Mouse (Mus musculus): Measurements from ENCODE around the gene Fosb. TPM values are rescaled to one million over a fixed set of nuclear protein-coding genes. Genes with fewer than 3 reads are reported as not detected.
"Not testable (repeated sequence)": the region's sequence is repeated elsewhere in the genome, so short reads cannot be mapped to it uniquely, and the experiment has no call there.

Gene Fosb
- polyA plus RNA-seq, 1 experiment from 2014 or later, result 0.14 TPM

DNA sequence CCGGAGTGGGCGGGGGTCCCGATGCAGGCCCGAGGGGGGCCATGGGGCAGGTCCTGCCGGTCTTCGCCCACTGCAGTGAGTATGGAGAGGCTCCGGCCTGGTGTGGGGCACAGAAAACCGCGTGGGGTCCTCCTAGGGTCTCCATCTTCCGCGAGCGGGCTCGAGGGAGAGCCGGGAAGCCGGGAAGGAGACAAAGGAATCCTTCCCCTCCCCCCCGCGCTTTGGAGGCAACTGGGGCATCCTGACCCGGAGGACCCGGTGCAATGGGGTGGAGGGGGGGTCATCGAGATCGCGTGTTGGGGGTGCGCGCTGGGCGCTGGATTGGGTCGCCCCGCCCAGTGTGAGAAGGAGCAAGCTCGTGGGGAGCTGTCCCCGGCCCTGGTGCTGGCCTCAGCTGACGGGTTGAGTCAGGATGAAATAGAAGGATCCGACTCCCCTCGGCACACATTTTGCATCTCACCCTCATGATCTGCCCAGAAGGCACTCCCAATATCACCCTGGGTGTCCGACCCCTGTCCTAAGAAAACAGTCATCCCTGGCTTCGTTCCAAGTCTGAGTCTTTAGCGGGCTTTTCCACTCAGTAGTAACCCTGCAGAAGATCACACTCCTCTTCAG, 27.0 kb downstream of the Fosb start:
- Histone ChIP-seq H3K4me1 (replicated peaks) (peaks cover 12% of the 10 kb centered on the region), H3K4me3 (replicated peaks) (peak overlapping the region; percentile 56), H3K9ac (peak overlapping the region; percentile 43), H3K4me2 (replicated peaks) (peak overlapping the region; percentile 100), H3K36me3 (no peaks in the 10 kb centered on the region), H3K27me3 (replicated peaks) (peaks cover 41% of the 10 kb centered on the region), H3K9me3 (no peaks in the 10 kb centered on the region), H3K27ac (no peak overlapping the region)
- 1% methylated on average over 35 of the region's 35 CpGs for WGBS
- peak; percentile 77 for ATAC-seq

DNA sequence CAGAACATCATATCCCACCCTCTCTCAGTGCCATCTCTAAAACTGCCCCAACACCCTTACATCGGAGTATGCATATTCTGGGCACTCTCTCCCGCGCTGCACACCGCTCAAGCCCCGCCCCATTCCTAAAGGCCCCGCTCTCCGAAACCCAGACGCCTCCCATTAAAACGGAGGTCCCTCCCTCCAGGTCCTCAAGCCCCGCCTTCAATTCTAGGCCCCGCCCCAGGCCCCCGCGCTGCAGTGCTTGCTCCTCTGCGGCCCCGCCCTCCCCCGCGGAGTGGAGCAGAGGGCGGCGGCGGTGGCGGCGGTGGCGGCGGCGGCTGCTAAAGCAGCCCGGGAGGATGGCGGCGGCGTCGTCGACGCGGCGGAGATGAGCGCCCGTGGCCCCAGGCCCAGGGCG, 27.5 kb downstream of the Fosb start, which contains the start of gene Rtn2:
TSS of gene Rtn2 (plus strand) at position 240 of the 400 bp plus-strand sequence.
- H3K9ac ChIP-seq, result peak within 1 kb of the TSS; percentile 43
- H3K4me3 ChIP-seq (replicated peaks), result peak within 1 kb of the TSS; percentile 56
- no peaks in the 10 kb centered on the region for H3K36me3 ChIP-seq
- peaks cover 12% of the 10 kb centered on the region for H3K4me1 ChIP-seq (replicated peaks)
- H3K9me3 ChIP-seq, result no peaks in the 10 kb centered on the region
- peak within 1 kb of the TSS; percentile 100 for H3K4me2 ChIP-seq (replicated peaks)
- no peak within 1 kb of the TSS for H3K27ac ChIP-seq
- peaks cover 46% of the 10 kb centered on the region for H3K27me3 ChIP-seq (replicated peaks)
- under 1% methylated on average over 37 of the region's 37 CpGs for WGBS
- peak; percentile 89 for ATAC-seq

DNA sequence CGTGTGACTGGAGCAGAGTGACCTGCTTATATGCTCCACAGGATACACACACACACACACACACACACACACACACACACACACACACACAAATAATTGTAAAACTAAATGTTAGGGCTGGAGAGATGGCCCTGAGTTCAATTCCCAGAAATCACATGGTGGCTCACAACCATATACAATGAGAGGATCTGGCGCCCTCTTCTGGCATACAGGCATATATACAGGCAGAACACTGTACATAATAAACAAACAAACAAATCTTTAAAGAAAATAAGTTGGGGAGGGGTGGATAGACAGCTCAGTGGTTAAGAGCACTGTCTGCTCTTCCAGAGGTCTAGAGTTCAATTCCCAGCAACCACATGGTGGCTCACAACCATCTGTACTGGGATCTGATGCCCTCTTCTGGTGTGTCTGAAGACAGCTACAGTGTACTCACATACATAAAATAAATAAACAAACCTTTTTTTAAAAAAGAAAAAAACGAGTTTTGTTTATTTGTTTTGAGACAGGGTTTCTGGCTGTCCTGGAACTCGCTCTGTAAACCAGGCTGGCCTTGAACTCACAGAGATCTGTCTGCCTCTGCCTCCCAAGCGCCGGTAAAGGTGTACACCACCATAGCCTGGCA, 28.1 kb downstream of the Fosb start:
- H3K4me2 ChIP-seq (replicated peaks), result peak overlapping the region; percentile 100
- peaks cover 46% of the 10 kb centered on the region for H3K27me3 ChIP-seq (replicated peaks)
- not testable (repeated sequence) for H3K27ac ChIP-seq; H3K9ac ChIP-seq; H3K9me3 ChIP-seq; H3K4me3 ChIP-seq (replicated peaks); H3K36me3 ChIP-seq
- peak; percentile 5; the same call in 1 of the 2 replicates for ATAC-seq
- 32% methylated on average over 6 of the region's 6 CpGs for WGBS
- peaks cover 12% of the 10 kb centered on the region for H3K4me1 ChIP-seq (replicated peaks)

DNA sequence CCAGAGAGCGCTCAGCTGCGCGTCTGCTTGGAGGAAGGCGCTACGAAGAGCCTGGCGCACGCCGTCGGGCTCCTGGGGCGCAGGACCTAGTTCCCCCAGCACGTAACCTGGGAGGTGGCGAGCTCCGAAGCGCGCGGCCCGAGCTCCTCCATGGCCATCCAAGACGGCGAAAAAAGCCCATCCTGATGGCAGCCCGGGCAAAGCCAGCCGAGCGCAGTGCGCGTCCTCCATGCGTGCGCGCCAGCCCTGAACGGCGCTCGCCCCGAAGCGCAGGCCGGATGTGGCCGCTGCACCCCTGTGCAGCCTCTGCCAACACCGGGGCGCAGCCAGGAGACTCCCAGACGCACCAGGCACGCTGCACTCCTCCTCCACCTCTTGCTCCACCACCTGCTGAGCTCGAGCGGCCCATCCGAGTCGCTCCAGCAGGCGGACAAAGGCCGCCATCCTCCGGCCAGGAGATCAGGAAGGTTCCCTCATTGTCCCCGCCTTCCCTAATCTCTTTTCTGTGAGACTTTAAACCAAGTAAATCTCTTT, 30.2 kb downstream of the Fosb start, which contains the start of gene Ppm1n:
TSS of gene Ppm1n (minus strand) at position 484 of the 534 bp plus-strand sequence.
- no peak within 1 kb of the TSS for H3K27ac ChIP-seq
- H3K4me3 ChIP-seq (replicated peaks), result peak within 1 kb of the TSS; percentile 28
- under 1% methylated on average over 46 of the region's 46 CpGs for WGBS
- peaks cover 12% of the 10 kb centered on the region for H3K4me1 ChIP-seq (replicated peaks)
- peaks cover 46% of the 10 kb centered on the region for H3K27me3 ChIP-seq (replicated peaks)
- H3K9me3 ChIP-seq, result no peaks in the 10 kb centered on the region
- no peaks in the 10 kb centered on the region for H3K36me3 ChIP-seq
- peak within 1 kb of the TSS; percentile 61 for H3K4me2 ChIP-seq (replicated peaks)
- no peak for ATAC-seq
- no peak within 1 kb of the TSS for H3K9ac ChIP-seq

DNA sequence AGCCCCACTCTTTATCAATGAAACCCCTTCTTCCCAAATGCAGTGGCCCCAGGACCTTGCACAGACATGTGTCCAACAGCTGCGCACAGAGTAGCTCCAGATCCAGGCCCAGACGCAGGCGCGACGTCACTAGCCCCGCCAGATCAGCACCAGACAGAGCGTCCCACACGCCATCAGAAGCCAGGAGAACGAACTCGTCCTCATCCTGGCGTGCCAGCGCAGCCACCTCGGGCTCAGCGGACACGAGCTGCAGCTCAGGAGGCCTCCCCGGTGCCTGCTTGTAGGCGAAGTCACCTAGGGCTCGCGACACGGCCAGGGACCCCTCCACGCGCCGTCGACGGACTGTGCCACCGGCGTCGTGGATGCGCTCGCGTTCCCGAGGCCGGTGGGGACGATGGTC, 30.8 kb downstream of the Fosb start:
- ATAC-seq, result no peak
- WGBS, result 2% methylated on average over 34 of the region's 34 CpGs
- H3K36me3 ChIP-seq, result no peaks in the 10 kb centered on the region
- H3K9ac ChIP-seq, result no peak overlapping the region
- H3K4me1 ChIP-seq (replicated peaks), result peaks cover 12% of the 10 kb centered on the region
- peaks cover 46% of the 10 kb centered on the region for H3K27me3 ChIP-seq (replicated peaks)
- H3K9me3 ChIP-seq, result no peaks in the 10 kb centered on the region
- H3K27ac ChIP-seq, result no peak overlapping the region
- peak overlapping the region; percentile 61 for H3K4me2 ChIP-seq (replicated peaks)
- H3K4me3 ChIP-seq (replicated peaks), result peak overlapping the region; percentile 28

DNA sequence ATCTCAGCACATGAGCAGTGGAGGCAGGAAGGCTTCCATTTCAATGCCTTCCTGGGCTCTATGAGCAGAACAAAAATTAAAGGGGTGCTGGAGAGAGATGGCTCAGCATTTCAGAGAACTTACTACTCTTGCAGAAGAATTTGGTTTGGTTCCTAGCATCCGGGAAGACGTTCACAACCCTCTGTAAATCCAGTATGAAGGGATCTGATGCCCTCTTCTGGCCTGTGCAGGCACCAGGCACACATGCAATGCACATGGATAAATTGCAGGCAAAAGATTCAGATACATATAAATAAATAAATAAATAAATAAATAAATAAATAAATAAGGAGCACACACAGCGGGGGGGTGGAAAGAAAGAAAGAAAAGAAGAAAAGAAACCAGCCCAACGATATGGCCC, 33.6 kb downstream of the Fosb start:
- H3K27me3 ChIP-seq (replicated peaks), result peaks cover 36% of the 10 kb centered on the region
- H3K4me2 ChIP-seq (replicated peaks), result no peak overlapping the region
- ATAC-seq, result no peak
- H3K9ac ChIP-seq, result no peak overlapping the region
- H3K36me3 ChIP-seq, result no peaks in the 10 kb centered on the region
- no peak overlapping the region for H3K4me3 ChIP-seq (replicated peaks)
- H3K9me3 ChIP-seq, result no peaks in the 10 kb centered on the region
- WGBS, result 53% methylated on average over 4 of the region's 4 CpGs
- no peak overlapping the region for H3K27ac ChIP-seq
- peaks cover 6% of the 10 kb centered on the region; the same call in 1 of the 2 replicates for H3K4me1 ChIP-seq (replicated peaks)

DNA sequence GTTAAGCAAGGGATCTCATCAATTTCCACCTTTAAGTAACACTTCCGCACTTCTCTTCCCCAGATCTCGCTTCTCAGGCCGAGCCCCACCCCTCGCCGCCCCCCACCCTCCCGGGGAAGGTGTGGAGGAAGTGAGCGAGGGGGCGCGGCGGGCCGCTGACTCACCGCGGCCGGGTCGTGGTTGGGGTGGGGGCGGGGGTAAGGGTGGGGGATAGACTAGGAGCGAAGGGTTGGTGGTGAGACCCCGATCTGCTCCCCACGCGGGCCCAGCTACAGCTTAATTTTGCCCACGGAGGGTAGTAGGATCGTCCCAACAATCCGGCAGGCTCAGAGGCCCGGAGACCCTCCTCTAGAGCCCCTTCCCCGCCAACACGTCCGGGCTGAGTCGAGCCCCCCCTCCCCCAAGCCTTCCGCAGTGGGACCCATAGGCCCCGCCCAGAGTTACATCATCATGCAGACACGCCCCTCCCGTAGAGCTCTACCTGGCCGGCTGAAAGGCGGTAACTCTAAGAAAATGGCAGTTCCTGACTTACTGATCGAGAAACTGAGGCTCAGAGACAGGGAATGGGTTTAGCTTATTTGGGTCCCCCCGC, 37.6 kb downstream of the Fosb start:
- Histone ChIP-seq H3K4me2 (replicated peaks) (peak overlapping the region; percentile 93), H3K4me1 (replicated peaks) (peaks cover 21% of the 10 kb centered on the region), H3K27me3 (replicated peaks) (no peaks in the 10 kb centered on the region), H3K9ac (peak overlapping the region; percentile 96), H3K27ac (peak overlapping the region; percentile 98), H3K9me3 (no peaks in the 10 kb centered on the region), H3K36me3 (no peaks in the 10 kb centered on the region), H3K4me3 (replicated peaks) (peak overlapping the region; percentile 99)
- ATAC-seq, result peak; percentile 81
- under 1% methylated on average over 36 of the region's 36 CpGs for WGBS

DNA sequence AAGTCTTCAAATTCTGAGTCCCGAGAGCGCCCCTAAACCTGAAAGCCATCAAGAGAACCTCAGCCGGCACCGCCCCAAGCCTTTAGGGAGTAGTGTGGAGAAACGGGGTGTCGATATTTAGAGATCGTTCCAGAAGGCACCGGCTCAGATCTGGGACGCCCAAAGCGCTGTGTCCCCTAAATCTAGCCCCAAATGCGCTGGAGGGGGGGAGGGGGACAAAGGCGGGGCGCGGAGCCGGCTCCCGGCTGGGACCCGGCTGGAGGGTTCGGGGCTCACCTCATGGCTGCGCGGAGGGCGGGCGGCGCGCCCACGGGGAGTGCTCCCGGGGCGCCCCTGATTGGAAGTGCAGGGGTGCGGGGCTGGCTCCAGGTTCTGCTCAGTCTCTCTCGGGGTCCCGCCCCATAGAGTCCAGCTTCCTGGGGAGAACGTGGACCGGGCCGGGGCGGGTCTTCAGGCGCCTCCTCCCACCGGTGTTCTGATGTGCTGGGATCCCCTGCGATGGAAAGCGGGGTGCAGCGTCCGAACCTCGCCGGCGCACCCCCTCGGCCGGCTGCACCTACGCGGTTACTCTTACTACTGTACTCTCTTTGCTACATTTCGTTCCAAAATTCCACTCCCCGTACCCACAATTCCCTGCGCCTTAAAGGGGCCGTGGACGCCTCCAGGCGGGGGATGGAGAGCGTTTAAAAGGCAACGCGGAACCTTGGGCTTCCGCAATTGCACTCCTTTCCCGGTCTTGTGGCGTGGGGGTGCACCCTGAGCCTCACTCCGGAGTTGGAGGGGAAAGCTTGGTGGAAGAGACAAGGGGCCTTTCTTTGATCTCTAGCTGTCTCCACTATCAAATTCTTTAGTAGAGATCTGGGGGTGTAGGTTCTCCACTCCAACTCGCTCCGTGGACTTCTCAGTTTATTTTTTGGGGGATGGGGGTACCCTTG, 38.3 kb downstream of the Fosb start, which contains the start of gene Vasp:
TSS of gene Vasp (minus strand) at position 580 of the 935 bp plus-strand sequence.
- H3K4me1 ChIP-seq (replicated peaks), result peaks cover 27% of the 10 kb centered on the region
- peak within 1 kb of the TSS; percentile 98 for H3K27ac ChIP-seq
- ATAC-seq, result peak; percentile 72
- H3K4me2 ChIP-seq (replicated peaks), result peak within 1 kb of the TSS; percentile 93
- no peaks in the 10 kb centered on the region for H3K36me3 ChIP-seq
- H3K27me3 ChIP-seq (replicated peaks), result no peaks in the 10 kb centered on the region
- H3K4me3 ChIP-seq (replicated peaks), result peak within 1 kb of the TSS; percentile 99
- H3K9me3 ChIP-seq, result no peaks in the 10 kb centered on the region
- H3K9ac ChIP-seq, result peak within 1 kb of the TSS; percentile 96
- under 1% methylated on average over 62 of the region's 62 CpGs for WGBS

DNA sequence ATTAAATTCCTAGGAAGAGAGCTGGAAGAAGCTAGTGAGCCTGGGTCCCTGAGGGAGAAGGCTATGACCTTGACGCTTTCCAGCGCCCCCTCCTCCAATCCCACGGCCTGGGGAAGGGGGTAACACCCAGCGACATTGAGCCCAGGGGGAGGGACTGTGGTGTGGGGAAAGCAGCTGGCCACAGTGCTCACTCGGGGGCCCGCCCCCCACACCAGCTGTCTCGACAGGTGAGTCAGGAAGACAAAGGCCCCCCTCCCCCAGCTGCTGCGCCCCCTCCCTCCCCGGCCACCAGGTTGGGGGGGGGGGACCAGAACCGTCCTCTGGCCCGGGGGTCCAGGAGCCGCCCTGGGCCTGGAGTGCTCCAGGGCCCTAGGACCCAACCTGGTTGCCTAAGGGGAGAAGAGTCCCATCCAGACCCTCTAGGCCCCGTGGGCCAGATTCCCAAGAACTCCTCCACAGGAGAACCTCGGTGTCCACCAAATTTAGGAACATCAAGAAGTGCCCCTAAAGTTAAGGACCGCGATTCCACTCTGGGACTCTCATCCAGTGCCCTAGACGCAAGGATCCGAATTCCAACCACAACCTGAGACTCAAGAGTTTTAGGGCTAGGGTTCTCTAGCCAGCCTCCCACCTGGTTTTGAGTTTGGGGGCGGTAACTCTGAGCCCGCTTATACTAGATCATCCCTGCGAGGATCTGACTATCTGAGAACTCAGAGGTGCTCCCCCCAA, 39.2 kb downstream of the Fosb start:
- no peak for ATAC-seq
- H3K4me2 ChIP-seq (replicated peaks), result peak overlapping the region; percentile 93
- no peaks in the 10 kb centered on the region for H3K9me3 ChIP-seq
- WGBS, result under 1% methylated on average over 21 of the region's 21 CpGs
- H3K27ac ChIP-seq, result peak overlapping the region; percentile 98
- no peaks in the 10 kb centered on the region for H3K27me3 ChIP-seq (replicated peaks)
- peak overlapping the region; percentile 96 for H3K9ac ChIP-seq
- no peaks in the 10 kb centered on the region for H3K36me3 ChIP-seq
- H3K4me3 ChIP-seq (replicated peaks), result peak overlapping the region; percentile 99
- peaks cover 35% of the 10 kb centered on the region for H3K4me1 ChIP-seq (replicated peaks)

DNA sequence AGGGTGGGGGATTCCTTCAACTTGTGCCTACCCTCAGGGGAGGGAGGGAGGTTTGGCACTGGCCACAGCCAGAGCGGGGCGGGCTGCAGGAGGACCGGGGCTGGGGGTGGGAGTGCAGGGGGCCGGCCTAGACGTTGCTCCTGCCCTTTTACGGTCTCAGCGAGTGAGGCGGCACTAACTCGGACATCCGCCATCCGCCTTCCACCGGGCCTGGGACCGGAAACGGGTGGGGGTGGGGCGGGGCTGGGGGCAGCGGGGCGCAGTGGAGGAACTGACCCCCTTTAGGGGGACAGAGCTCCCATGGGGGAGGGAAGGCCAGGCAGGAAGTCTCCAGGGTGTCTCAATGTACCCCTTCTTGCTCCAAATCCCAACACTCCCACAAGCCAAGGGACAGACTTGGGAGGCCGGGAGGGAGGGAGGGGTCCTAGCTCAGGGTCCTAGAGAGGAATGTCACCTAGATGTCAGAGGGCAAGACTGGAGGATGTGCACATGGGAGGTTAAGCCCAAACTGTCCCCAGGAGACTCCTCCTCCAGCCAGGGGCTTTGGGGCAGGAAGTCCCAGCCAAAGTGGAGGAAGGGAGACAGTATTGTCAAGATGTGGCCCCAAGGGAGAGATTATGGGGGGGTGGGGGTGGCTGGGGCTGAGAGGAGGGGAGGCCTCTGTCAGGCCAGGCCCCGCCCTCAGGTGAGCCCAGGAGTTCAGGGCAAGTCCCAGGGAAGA, 40.0 kb downstream of the Fosb start:
- peak; percentile 48 for ATAC-seq
- Histone ChIP-seq H3K36me3 (0 out of 2 replicates have a peak, but pooled peaks cover under 1% of the 10 kb centered on the region), H3K9me3 (no peaks in the 10 kb centered on the region), H3K4me3 (replicated peaks) (peak overlapping the region; percentile 99), H3K4me1 (replicated peaks) (peaks cover 42% of the 10 kb centered on the region), H3K9ac (peak overlapping the region; percentile 96), H3K27ac (peak overlapping the region; percentile 98), H3K4me2 (replicated peaks) (peak overlapping the region; percentile 93), H3K27me3 (replicated peaks) (no peaks in the 10 kb centered on the region)
- WGBS, result 1% methylated on average over 19 of the region's 19 CpGs
